Mouse (Mus musculus): ENCODE results near the gene Gpr68. TPM values are rescaled to one million over a fixed set of nuclear protein-coding genes. Genes with fewer than 3 reads are reported as not detected.

Gene Gpr68
- polyA plus RNA-seq (2017; shearing (Covaris generic)) = 38.5 TPM

DNA sequence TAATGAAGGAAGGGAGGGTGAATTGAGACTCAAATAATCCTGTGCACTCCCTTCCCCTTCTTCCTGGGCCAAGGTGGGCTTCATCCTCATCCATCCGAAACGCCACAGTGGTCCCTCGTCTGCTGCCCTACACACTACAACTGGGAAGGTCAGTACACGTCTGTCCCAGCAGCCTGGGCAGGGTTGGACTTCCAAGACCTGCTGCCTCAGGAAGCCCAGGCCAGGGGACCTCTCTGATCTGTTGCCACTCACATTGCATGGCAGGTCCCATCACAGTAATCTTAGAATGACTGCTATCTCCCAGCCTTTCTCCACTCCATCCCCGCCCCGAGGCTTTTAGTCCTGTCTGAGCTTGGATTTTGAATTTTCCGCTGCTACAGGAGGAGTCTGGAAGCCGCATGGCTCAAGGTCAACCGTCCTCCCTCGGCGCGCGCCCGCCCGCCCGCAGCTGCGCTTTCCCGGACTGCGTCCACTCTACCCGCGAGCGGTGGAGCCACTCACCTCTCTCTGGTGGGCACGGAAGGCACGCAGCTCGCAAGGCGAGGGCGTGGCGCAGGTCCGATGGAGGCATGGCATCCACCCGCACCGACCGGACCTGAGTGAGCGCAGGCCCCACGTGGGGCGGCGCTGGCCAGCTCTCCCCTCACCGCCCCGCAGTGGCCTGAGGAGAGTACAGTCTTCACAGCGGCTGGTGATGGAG is at the start of gene Gpr68:
Gpr68 (minus strand) TSS at position 601 of the 700 bp plus-strand sequence.

Other genes starting within 250 kb of the Gpr68 start
- 8.1 TPM for gene Rps6ka5, start 181.2 kb downstream of the Gpr68 start, polyA plus RNA-seq (2017; shearing (Covaris generic))
- 16.7 TPM for gene Dglucy, start 129.1 kb downstream of the Gpr68 start, polyA plus RNA-seq (2017; shearing (Covaris generic))
- gene Ccdc88c, start 120.9 kb upstream of the Gpr68 start, polyA plus RNA-seq (2017; shearing (Covaris generic)) = 117 TPM
- 125 TPM for gene Ppp4r3a, start 175.5 kb upstream of the Gpr68 start, polyA plus RNA-seq (2017; shearing (Covaris generic))